Mouse (Mus musculus) heart, embryonic 13.5 days (tissue): ENCODE results near the gene Dnase1l1. TPM values are rescaled to one million over a fixed set of nuclear protein-coding genes. Genes with fewer than 3 reads are reported as not detected.
A peak's percentile ranks its signal among the peaks of the same experiment; 100 is the strongest.

ENCODE experiments used
- ATAC-seq: fragments of 200-750 bp; cut with Nextera tagmentation; 2 replicates; pipeline ENCODE4 v1.8.0; 2017; ENCODE audit warnings: moderate TSS enrichment; ENCODE audit not compliant: insufficient number of reproducible peaks, low FRiP score, low TSS enrichment; ENCODE audit errors: extremely low read depth
- H3K27ac ChIP-seq: fragments of 300-500 bp; sonication (generic); replicated peaks from 2 replicates; pipeline ENCODE4 v1.5.1; 2015; ENCODE audit warnings: moderate library complexity, mild to moderate bottlenecking, inconsistent platforms
- H3K27me3 ChIP-seq: fragments of 300-500 bp; sonication (generic); replicated peaks from 2 replicates; pipeline ENCODE4 v1.6.1; 2015; ENCODE audit warnings: mild to moderate bottlenecking, inconsistent platforms
- H3K36me3 ChIP-seq: fragments of 300-500 bp; sonication (generic); 2 replicates; pipeline ENCODE4 v1.6.1; 2015; ENCODE audit warnings: mild to moderate bottlenecking, inconsistent platforms
- H3K4me1 ChIP-seq: fragments of 300-500 bp; sonication (generic); 2 replicates; pipeline ENCODE4 v1.6.1; 2015; ENCODE audit warnings: inconsistent platforms
- H3K4me2 ChIP-seq: fragments of 300-500 bp; sonication (generic); 2 replicates; pipeline ENCODE4 v1.6.1; 2015; ENCODE audit warnings: inconsistent platforms, mild to moderate bottlenecking, moderate library complexity
- H3K4me3 ChIP-seq: fragments of 300-500 bp; sonication (generic); 2 replicates; pipeline ENCODE4 v1.5.1; 2015; ENCODE audit warnings: moderate library complexity, mild to moderate bottlenecking, inconsistent platforms
- H3K9ac ChIP-seq: fragments of 300-500 bp; sonication (generic); 2 replicates; pipeline ENCODE4 v1.6.1; 2015; ENCODE audit warnings: inconsistent platforms, mild to moderate bottlenecking, moderate library complexity
- H3K9me3 ChIP-seq: fragments of 300-500 bp; sonication (generic); 2 replicates; pipeline ENCODE4 v1.6.1; 2016; ENCODE audit warnings: inconsistent platforms
- WGBS: fragments of 180-500 bp; shearing (Covaris S2); methylation state at CpG from one replicate; pipeline ENCODE4 v1.1.7; 2015; ENCODE audit warnings: mixed read lengths; 5-methylcytosine and 5-hydroxymethylcytosine counted together
- polyA plus RNA-seq: library from polyadenylated mRNA; unstranded; fragments of >200 nt; fragmentation: Nextera tagmentation; extraction: Ambion mirVana; gene quantifications from 2 replicates; pipeline ENCODE4 v1.2.1, GENCODE M21; 2015

The Dnase1l1 gene
- polyA plus RNA-seq, 1 experiment from 2014 or later: 9.9 TPM

DNA sequence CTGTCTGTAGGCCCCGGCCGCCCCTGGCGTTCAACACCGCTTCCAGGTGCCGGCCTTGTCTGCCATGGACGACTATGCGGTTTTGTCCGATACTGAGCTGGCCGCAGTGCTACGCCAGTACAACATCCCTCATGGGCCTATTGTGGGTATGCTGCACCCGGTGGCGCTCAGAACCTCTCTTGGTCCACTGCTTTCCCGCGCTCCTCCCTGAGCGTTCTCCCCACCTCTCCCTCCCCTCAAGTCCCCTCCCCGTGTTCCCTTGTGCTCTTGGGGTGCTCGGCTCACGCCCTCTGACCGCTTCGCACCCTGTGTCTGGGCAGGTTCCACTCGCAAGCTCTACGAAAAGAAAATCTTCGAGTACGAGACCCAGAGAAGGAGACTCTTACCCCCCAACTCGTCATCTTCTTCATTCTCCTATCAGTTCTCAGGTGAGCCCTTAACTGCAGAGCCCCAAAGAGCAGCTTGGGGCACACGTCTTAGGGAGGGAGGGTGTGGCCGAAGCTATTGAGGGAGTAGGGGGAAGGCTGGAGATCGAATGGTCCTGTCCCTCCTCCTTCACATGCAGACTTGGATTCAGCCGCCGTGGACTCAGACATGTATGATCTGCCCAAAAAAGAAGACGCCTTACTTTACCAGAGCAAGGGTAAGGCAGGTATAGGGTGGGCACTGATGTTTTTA, 27.1 kb downstream of the Dnase1l1 start:
- 19% methylated on average over 29 of the region's 31 CpGs for WGBS
- H3K9me3 ChIP-seq: no peaks in the 10 kb centered on the region
- H3K27me3 ChIP-seq: no peaks in the 10 kb centered on the region
- H3K27ac ChIP-seq: peak overlapping the region; percentile 93
- H3K4me3 ChIP-seq: peak overlapping the region; percentile 66
- H3K9ac ChIP-seq: peak overlapping the region; percentile 89
- peak overlapping the region; percentile 74 for H3K4me2 ChIP-seq
- 0 out of 2 replicates have a peak, but pooled peaks have one; percentile 7 for ATAC-seq
- H3K4me1 ChIP-seq: peaks cover 9% of the 10 kb centered on the region
- peaks cover 24% of the 10 kb centered on the region for H3K36me3 ChIP-seq

DNA sequence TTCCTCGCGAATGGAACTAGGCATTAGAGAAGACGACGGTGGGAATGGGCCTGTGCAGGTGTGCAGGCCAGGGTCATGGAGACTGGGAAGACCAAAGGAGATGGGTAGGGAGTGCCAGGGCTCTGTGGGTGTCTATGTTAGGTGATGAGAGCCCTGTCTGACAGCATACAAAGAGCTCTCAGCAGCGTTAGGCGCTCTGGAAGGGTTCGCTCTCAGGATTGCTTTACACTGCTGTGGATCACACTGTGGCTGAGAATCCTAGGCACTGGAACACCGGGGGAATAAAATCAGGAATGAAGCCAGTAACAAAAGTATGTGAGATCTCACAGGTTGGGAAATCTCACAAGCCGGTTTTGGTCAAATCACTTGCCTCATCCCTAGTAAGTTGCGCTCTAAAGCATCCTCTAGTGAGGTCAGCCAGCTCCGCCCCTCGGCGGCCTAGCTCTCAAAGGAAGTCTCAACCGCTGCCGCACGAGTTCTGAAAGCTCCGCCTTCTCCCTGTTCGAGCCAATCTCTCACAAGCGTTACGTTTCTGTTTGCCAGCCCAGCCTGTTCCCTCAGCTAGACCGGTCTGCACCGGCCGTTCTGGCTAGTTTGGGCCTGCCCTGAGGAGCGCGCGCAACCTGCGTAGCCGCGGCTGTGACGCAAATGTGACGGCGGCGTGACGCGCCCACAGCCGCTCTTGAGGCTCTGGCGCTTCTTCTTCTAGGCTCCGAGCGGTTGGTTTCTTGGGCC, 27.8 kb downstream of the Dnase1l1 start, which contains the start of gene Emd:
Gene Emd, plus strand, starts transcription at position 535 of the 735 bp plus-strand sequence.
- H3K9me3 ChIP-seq: no peaks in the 10 kb centered on the region
- peak; percentile 88 for ATAC-seq
- peak within 1 kb of the TSS; percentile 89 for H3K9ac ChIP-seq
- 20% methylated on average over 39 of the region's 39 CpGs for WGBS
- peak within 1 kb of the TSS; percentile 74 for H3K4me2 ChIP-seq
- H3K27ac ChIP-seq: peak within 1 kb of the TSS; percentile 93
- H3K36me3 ChIP-seq: peaks cover 24% of the 10 kb centered on the region
- H3K4me1 ChIP-seq: peaks cover 9% of the 10 kb centered on the region
- peak within 1 kb of the TSS; percentile 66 for H3K4me3 ChIP-seq
- no peaks in the 10 kb centered on the region for H3K27me3 ChIP-seq

GRCm38 (mm10) chrX:74249615-74250014, 32.5 kb downstream of the Dnase1l1 start, which contains the start of gene Flna:
Gene Flna (minus strand): TSS chrX:74249820.
- no peak for ATAC-seq
- no peaks in the 10 kb centered on the region for H3K27me3 ChIP-seq
- 9% methylated on average over 38 of the region's 38 CpGs for whole genome bisulfite sequencing
- 0 out of 2 replicates have a peak, but pooled peaks cover 4% of the 10 kb centered on the region for H3K4me1 ChIP-seq
- peak within 1 kb of the TSS; percentile 80 for H3K9ac ChIP-seq
- no peaks in the 10 kb centered on the region for H3K9me3 ChIP-seq
- H3K4me3 ChIP-seq: peak within 1 kb of the TSS; percentile 66
- peak within 1 kb of the TSS; percentile 84 for H3K27ac ChIP-seq
- H3K36me3 ChIP-seq: no peaks in the 10 kb centered on the region
- H3K4me2 ChIP-seq: peak within 1 kb of the TSS; percentile 75

- H3K9ac ChIP-seq: peak overlapping the region; percentile 80
- H3K27me3 ChIP-seq: no peaks in the 10 kb centered on the region
- H3K4me3 ChIP-seq: peak overlapping the region; percentile 66
- WGBS: 17% methylated on average over 3 of the region's 3 CpGs
- H3K4me2 ChIP-seq: peak overlapping the region; percentile 75
- H3K4me1 ChIP-seq: peaks cover 9% of the 10 kb centered on the region
- H3K36me3 ChIP-seq: peaks cover 5% of the 10 kb centered on the region; the same call in 1 of the 2 replicates
- H3K9me3 ChIP-seq: no peaks in the 10 kb centered on the region
- no peak for ATAC-seq
- H3K27ac ChIP-seq: peak overlapping the region; percentile 84
Measured at GRCm38 (mm10) chrX:74248651-74249050, 33.5 kb downstream of the Dnase1l1 start.

DNA sequence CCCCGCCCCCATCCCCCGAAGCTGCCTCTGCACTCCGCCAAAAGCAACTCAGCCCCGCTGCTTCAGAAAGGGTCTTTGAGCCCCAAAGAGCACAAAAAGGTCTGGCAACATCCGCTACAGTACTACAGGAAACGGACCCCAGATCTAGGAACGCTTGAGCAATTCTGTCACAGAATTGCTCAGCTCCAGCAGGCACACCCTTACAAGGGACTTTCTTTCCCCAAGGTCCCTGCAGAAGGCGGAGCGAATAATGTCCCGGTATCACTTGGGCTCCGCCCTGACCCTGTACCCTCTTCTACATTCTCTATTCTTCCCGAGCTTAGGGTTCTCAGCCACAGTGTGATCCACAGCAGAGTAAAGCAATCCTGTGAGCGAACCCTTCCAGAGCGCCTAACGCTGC, 35.4 kb downstream of the Dnase1l1 start:
- H3K4me1 ChIP-seq: peaks cover 20% of the 10 kb centered on the region
- H3K27me3 ChIP-seq: no peaks in the 10 kb centered on the region
- no peaks in the 10 kb centered on the region for H3K9me3 ChIP-seq
- peaks cover 25% of the 10 kb centered on the region for H3K36me3 ChIP-seq
- 12% methylated on average over 15 of the region's 15 CpGs for WGBS
- peak overlapping the region; percentile 90 for H3K27ac ChIP-seq
- peak overlapping the region; percentile 66 for H3K4me3 ChIP-seq
- no peak for ATAC-seq
- H3K9ac ChIP-seq: peak overlapping the region; percentile 83
- peak overlapping the region; percentile 75 for H3K4me2 ChIP-seq

DNA sequence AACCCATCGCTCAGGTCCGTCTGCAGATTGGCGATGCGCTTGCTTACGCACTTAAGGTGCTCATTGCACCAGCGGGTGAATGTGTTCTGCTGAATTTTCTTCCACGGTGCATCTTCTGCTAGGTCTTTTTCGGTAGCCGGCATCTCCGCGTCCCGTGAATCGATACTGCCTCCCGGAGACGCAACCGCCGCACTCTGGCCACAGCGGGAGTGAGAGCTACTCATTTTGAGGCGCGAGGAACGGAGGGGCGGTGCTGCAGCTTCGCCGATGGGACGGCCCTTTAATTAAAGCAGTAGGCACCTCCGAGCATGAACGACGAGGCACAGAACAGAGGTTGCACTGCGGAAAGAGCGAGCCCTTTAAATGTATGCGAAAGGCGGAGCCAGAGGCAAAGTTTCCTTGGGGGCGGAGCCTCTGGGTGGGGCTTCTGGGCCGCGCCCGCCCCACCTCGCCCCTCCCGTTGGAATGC, 35.9 kb downstream of the Dnase1l1 start:
- Histone ChIP-seq H3K4me3 (peak overlapping the region; percentile 66), H3K27me3 (no peaks in the 10 kb centered on the region), H3K4me2 (peak overlapping the region; percentile 75), H3K9ac (peak overlapping the region; percentile 91), H3K36me3 (peaks cover 29% of the 10 kb centered on the region), H3K27ac (peak overlapping the region; percentile 94), H3K4me1 (peaks cover 20% of the 10 kb centered on the region), H3K9me3 (no peaks in the 10 kb centered on the region)
- 16% methylated on average over 37 of the region's 38 CpGs for WGBS
- ATAC-seq: peak; percentile 80

GRCm38 (mm10) chrX:74245687-74246086, 36.5 kb downstream of the Dnase1l1 start:
- 13% methylated on average over 19 of the region's 21 CpGs for WGBS
- peak overlapping the region; percentile 75 for H3K4me2 ChIP-seq
- H3K4me1 ChIP-seq: peaks cover 20% of the 10 kb centered on the region
- no peak for ATAC-seq
- H3K9ac ChIP-seq: peak overlapping the region; percentile 91
- H3K9me3 ChIP-seq: no peaks in the 10 kb centered on the region
- H3K36me3 ChIP-seq: peaks cover 35% of the 10 kb centered on the region
- H3K4me3 ChIP-seq: peak overlapping the region; percentile 66
- H3K27me3 ChIP-seq: no peaks in the 10 kb centered on the region
- peak overlapping the region; percentile 94 for H3K27ac ChIP-seq

- Histone ChIP-seq H3K9ac (peak overlapping the region; percentile 91), H3K4me1 (peaks cover 18% of the 10 kb centered on the region), H3K9me3 (no peaks in the 10 kb centered on the region), H3K27ac (peak overlapping the region; percentile 94), H3K4me2 (peak overlapping the region; percentile 75), H3K27me3 (no peaks in the 10 kb centered on the region), H3K4me3 (peak overlapping the region; percentile 66), H3K36me3 (peaks cover 41% of the 10 kb centered on the region)
- 36% methylated on average over 1 of the region's 1 CpGs for WGBS
- ATAC-seq: no peak
Measured at GRCm38 (mm10) chrX:74245107-74245506, 37.0 kb downstream of the Dnase1l1 start.

DNA sequence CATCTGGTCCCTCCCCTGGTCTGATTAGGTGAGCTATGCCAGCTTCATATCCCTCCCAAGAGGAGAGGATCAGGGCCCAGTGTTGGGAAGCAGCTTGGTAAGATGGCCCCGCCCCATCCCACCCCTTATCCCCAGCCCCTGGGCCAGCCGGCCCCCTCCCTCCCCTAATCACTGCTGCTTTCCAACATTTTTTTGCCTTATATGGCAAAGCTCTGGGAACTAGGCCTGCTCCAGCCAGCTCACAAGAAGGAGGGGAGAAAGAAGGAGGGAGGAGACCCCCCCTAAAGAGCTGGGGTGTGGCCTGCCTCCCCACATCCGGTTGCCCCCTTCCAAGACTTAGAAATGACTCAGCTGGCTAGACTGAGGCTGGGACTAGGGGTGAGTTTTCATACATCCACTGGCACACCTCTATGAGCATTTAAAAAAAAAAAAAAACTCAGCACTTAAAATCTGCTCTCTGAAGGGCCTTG, 37.5 kb downstream of the Dnase1l1 start:
- Histone ChIP-seq H3K36me3 (peaks cover 45% of the 10 kb centered on the region), H3K9ac (peak overlapping the region; percentile 91), H3K27ac (peak overlapping the region; percentile 94), H3K27me3 (no peaks in the 10 kb centered on the region), H3K9me3 (no peaks in the 10 kb centered on the region), H3K4me3 (peak overlapping the region; percentile 66), H3K4me2 (peak overlapping the region; percentile 75), H3K4me1 (peaks cover 16% of the 10 kb centered on the region)
- ATAC-seq: peak; percentile 16; the same call in 1 of the 2 replicates
- WGBS: 16% methylated on average over 2 of the region's 3 CpGs

- Histone ChIP-seq H3K27ac (peak overlapping the region; percentile 94), H3K4me2 (peak overlapping the region; percentile 75), H3K9me3 (no peaks in the 10 kb centered on the region), H3K27me3 (no peaks in the 10 kb centered on the region), H3K4me1 (peaks cover 16% of the 10 kb centered on the region), H3K9ac (peak overlapping the region; percentile 79), H3K36me3 (peaks cover 54% of the 10 kb centered on the region), H3K4me3 (peak overlapping the region; percentile 66)
- no peak for ATAC-seq
- WGBS: 40% methylated on average over 3 of the region's 3 CpGs
Measured at GRCm38 (mm10) chrX:74243807-74244206, 38.3 kb downstream of the Dnase1l1 start.

GRCm38 (mm10) chrX:74243396-74243795, 38.7 kb downstream of the Dnase1l1 start:
- H3K9ac ChIP-seq: peak overlapping the region; percentile 79
- peak overlapping the region; percentile 75 for H3K4me2 ChIP-seq
- ATAC-seq: no peak
- WGBS: 83% methylated on average over 2 of the region's 2 CpGs
- H3K27me3 ChIP-seq: no peaks in the 10 kb centered on the region
- H3K27ac ChIP-seq: peak overlapping the region; percentile 94; the same call in 1 of the 2 replicates
- peak overlapping the region; percentile 66 for H3K4me3 ChIP-seq
- peaks cover 16% of the 10 kb centered on the region for H3K4me1 ChIP-seq
- H3K9me3 ChIP-seq: no peaks in the 10 kb centered on the region
- peaks cover 58% of the 10 kb centered on the region for H3K36me3 ChIP-seq
